Mouse (Mus musculus): ENCODE data around the gene Epp13.
A peak's percentile ranks its signal among the peaks of the same experiment; 100 is the strongest.
"Not testable (repeated sequence)": the region's sequence is repeated elsewhere in the genome, so short reads cannot be mapped to it uniquely, and the experiment has no call there.

The Epp13 gene

DNA sequence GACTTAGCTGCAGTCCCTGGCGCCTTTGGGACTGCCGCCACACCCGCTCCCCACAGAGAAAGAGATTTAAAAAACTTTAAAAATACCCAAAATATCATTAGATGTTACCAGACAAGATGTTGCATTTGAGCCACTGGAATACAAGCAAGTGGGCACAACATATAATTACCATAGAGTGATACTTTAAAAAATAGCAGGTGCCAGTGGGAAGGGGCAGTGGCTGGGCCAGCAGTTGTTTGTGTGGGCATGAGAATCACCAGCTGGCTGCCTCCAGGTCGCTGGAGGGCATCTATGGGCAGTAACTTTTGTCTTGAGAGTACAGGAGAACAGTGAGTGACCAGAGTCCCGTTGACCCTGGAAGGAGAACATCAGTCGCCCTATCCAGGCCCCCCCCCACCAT is at the start of gene Epp13:
TSS of gene Epp13 (plus strand) at position 301 of the 400 bp plus-strand sequence.
- no peak for DNase-seq

DNA sequence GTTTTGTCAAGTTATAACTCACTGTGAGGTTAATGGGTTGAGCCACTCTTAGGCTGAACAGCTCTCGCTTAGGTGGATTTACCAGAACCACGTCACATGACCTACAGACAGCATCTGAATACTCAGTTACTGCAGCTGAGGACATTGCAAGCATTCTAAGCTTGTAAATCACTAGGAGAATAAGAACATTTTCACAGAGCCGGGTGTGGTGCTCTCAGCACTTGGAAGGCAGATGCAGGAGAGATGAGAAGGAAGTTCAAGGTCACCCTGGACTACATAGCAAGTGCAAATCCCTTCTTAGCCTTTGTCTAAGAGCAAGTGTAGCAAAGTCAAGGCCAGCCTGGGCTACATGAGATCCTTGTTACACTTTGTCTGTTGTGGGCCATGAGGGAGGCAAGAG is 48.3 kb upstream of the Epp13 start:
- DNase-seq: no peak

DNA sequence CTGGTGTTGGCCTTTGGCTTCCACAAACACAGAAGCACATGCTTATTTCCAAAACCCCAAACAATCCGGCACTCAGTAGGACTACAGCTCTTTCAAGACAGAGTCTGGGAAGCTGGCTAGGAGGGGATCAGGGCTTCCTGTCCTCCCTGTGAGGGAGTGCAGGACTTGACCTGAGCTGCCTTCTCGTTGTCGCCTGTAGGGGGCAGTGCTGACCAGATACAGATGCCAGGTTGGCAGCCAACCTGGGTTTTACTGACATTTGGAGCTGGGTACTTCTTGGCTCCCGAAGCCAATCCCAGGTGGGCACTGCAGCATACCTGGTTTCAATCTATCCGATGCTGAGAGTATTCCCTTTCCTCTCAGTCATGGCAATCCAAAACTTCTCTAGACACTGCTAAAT is 39.4 kb upstream of the Epp13 start:
- DNase-seq: no peak

DNA sequence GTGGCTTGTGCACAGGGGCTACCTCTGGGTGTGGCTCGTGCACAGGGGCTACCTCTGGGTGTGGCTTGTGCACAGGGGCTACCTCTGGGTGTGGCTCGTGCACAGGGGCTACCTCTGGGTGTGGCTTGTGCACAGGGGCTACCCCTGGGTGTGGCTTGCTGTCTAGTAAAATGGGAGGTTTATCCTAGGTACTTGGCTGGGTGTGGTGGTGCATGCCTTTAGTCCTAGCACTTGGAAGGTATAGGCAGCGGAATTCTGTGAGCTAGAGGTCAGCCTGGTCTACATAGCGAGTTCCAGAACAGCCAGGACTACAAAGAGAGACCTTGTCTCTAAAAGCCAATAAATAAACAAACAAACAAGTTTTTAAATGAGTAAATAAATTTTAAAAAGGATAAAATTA is 37.8 kb upstream of the Epp13 start:
- not testable (repeated sequence) for DNase-seq

DNA sequence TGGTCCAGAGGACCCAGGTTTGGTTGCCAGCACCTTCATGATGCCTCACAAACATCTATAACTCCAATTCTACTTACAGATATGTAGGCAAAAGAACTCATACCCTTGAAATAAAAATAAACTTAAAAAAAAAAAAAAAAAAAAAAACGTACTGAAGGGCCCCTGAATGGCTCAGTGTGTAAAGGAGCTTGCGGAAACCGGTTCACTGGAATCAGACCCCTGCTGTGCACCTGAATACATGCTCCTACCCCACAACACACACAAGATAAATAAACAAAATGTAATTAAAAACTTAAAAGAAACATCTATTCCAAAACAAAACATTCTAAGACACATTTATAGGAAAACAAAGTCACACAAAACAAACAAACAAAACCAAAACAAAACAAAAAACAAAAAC is 32.4 kb upstream of the Epp13 start:
- no peak for DNase-seq

DNA sequence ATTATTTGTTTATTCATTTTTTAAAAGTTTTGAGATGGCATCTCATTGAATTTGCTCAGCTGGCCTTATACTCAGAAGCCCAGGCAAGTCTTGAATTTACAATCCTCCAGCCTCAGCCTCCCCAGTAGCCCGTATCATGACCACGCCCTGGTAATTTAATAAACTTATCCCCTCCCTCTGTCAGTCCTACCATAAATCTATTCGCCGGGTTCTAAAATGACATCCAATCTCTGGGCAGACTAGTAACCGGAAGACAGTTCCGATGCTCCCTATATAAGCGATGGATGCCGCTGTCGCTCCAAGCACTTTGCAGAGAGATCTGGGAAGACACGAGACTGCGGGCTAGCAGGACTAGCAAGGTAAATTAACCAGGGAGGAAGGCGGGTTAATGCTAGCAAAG is 30.5 kb upstream of the Epp13 start, which contains the start of gene Zscan5b:
TSS of gene Zscan5b (plus strand) at position 301 of the 400 bp plus-strand sequence.
- no peak for DNase-seq

DNA sequence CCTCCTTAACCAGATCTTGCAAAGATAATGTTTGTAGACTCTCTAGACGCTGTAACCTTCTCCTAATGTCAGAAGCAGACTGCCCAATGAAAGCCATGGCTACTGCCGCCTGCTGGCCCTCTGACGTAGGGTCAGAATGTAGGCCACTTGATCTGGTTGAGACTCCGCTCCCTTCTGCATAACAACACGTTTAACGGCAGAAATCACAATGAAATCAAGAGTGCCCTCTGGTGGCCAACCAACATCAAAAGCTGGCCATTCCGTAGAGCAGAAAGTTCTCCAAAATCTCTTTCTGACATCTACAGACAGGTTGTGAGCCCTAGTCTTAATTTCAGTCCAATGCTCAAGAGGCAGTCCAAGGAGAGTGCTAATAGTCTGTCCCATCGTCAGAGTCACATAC is 24.0 kb upstream of the Epp13 start:
- peak; percentile 10 for DNase-seq

DNA sequence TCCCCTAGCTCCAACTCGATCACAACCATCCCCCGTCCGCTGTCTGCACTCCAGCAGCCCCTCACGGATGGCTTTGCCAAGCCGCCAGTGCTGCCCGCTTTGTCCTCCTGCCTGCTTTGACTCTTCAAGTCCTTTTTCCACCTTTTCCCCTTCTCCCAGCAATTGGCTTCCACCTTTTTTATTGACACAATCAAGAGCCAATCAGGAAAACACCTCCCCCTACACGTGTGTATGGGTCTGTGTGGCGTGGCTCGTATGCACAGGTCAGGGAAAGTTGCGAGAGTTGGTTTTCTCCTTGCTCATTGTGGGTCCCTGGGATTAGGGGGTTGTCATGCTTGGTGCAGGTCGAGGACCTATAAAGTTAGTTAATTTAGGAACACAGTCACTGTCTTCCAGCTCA is 12.7 kb upstream of the Epp13 start:
- no peak for DNase-seq

DNA sequence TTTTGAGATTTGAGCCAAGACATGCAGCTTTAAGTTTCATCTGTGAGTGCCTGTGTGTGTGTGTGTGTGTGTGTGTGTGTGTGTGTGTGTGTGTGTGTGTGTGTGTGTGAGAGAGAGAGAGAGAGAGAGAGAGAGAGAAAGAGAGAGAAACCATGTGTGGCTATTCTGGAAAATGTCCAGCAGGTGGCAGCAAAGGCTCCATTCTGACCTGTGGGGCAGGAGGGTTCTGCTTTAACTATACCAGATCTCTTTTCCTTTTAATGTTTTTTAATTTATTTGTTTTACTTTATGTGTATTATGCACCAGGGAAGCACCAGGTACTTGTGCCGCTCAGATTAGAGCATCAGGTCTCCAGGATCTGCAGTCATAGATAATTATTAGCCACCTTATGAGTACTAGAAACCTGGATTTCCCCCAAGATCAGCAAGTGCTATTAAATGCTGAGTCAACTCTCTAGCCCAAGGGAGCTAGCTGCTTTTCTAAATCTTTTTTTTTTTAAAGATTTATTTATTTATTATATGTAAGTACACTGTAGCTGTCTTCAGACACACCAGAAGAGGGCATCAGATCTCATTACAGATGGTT is 11.6 kb upstream of the Epp13 start:
- peak; percentile 13 for DNase-seq

DNA sequence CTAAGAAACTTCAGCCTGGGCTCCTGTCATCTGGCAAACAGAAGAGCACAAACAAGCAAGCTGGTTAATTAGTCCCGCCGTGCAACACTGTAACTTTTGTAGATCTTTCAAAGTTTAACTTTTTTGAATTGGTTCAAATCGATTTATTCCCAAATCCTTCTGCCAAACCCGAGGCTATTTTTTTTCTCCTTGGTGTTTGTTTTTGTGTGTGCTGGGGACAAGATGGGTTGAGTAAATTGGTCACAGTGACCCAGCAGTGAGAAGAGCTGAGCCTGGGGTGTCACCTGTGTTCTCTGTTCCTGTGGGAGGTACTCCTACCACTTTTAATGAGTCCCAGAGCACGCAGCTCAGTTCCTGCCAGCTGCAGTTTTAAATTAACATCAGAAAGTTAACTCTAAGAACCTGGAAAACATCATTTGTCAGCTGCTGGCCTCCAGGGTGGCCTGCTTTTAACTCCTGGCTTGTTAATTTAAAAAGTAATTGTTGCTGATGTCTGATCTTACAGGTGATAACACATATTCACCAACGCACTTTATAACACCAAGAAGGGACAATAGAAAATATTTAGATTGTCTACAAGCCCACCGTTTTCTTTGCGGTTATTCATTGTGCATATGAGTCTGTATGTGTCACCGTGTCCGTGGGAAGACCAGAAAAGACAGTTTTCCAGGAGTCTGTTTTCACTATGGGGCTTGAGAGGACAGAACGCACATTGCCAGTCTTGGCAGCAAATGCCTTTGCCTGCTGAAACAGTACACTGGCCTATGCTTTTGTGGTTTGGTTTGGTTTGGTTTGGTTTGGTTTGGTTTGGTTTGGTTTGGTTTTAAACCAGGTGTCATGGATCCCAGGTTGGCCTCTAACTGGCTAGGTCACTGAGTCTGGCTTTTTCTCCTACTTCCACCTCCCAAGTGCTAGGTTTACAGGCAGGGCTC is 7.9 kb upstream of the Epp13 start:
- DNase-seq: no peak

DNA sequence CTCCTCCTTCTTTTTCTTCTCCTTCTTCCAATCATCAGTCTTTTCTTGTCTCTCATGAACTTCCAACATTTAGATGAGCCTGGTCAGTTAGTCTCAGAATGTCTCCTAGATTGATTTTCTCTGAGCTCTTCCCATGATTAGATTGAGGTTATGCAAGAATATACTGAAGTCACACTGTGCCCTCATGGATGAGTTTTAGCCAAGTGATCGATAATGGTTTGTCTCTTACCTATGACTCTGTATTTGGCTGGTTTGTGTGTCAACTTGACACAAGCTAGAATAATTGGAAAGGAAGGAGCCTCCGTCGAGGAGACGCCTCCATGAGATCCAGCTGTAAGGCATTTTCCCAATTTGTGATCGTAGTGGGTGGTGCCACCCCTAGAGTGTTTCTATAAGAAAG is 1.9 kb downstream of the Epp13 start:
- no peak for DNase-seq

DNA sequence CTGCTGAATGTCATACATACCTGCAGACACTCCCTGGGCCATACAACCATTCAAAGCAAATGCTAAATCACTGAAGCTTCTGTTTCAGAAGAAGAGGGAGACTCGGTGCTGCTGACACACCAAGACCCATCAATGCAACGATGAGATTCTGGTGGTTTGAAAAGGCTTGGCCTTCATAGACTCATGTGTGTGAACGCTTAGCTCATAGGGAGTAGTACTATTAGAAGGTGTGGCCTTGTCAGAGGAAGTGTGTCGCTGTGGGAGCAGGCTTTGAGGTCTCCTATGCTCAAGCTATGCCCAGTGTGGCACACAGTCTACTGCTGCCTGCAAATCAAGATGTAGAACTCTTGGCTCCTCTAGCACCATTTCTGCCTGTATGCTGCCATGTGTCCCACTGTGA is 4.9 kb downstream of the Epp13 start:
- no peak for DNase-seq

DNA sequence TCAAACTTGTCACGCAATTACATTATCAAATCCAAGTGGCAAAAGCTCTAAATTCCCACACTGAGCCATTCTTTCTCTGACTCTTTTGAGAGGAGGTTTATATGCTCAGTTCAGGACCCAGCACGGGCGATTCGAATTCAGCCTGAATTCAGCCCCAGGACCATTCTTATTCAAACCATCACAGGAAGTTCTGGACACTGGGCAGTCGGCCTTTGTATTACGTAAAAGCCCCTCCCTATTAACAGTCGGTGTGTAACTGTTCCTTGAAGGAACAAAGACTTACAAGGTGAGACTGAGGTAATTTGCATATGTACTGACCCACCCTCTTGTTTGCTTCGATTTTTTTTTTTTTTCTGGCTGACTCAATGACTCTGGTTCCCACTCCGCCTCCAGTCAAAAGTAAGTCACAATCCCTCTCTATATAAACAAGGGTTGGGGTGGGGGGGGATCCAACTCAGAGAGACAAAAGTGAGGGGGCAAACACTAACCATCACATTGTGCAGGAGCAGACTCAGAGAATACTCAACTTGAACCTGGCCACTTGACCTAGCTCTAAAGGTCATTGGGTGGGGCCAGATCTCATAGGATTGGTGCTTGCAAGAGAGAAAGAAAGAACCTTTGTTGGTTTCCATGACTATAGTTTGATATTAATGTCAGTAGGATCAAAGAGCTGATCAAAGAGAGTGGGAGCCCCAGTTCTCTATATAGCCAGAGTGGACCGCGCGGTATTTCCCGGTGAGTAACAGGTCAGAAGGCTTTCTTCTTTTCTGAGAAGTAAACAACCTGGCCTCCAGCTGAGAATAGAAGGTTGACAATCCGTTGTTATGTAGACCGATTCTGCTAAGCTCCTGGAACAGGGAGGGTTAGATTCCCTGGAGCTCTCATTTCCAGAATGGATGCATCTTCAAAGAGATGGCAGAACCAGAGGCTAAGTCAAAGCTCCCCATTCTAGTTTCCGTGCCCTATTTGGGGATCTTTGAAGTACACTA is 6.0 kb downstream of the Epp13 start:
- DNase-seq: no peak

DNA sequence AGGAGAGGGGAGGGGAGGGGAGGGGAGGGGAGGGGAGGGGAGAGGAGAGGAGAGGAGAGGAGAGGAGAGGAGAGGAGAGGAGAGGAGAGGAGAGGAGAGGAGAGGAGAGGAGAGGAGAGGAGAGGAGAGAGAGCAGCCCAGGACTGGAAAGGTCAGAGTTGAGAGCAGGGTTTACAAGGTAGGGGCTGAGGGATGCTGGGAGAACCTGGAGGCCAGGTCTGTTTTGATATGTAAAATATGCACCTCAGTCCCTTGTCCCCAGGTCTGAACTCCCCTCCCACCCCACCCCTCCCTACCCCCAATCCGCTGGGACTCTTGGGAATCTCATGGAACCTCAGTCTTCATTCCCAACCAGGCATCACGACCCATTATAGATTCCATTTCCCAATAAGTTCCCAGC is 7.5 kb downstream of the Epp13 start:
- DNase-seq: not testable (repeated sequence)

DNA sequence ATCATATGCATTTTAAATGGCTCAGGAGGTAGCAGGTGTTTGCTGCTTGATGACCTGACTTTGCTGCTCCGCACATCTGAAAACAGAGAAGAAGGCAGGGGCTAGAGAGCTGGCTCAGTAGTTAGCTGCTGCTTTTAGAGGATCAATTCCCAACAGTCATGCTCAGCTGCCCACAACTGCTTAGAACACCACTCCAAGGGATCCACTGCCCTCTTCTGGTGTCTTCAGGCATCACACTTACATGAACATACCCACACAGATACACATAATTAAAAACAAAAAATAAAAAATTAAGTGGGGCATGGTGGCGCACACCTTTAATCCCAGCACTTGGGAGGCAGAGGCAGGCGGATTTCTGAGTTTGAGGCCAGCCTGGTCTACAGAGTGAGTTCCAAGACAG is 9.6 kb downstream of the Epp13 start:
- DNase-seq: no peak

DNA sequence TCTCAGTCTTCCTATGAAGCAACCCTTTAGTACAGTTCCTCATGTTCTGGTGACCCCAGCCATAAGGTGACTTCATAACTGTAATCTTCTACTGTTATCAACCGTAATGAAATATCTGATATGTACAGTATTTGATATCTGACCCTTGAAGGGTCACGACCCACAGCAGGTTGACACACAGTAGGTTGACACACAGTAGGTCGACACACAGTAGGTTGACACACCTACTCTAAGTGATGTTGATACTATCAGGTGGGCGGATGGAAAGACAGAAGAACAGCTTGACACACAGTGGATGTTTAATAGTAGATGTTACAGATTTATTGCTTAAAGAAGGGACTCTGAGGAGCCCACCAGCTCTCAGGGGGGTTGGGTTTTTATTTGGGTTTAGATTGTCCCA is 10.5 kb downstream of the Epp13 start:
- no peak for DNase-seq

DNA sequence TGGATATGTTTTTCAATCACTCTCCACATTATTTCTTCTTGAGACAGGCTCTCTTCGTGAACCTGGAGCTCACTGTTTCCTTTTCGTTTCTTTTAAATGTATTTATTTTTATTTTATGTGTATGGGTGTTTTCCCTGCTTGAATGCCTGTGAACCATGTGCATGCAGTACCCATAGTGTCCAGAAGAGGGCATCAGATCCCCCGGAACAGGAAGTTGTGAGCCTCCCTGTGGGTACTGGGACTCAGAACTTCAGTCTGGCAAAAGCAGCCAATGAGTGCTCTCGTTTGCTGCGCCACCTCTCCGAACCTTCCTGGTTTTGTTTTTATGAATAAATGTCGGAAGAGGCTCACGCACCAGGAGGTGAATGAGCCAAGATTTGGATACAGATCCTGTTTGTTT is 13.2 kb downstream of the Epp13 start:
- no peak for DNase-seq

DNA sequence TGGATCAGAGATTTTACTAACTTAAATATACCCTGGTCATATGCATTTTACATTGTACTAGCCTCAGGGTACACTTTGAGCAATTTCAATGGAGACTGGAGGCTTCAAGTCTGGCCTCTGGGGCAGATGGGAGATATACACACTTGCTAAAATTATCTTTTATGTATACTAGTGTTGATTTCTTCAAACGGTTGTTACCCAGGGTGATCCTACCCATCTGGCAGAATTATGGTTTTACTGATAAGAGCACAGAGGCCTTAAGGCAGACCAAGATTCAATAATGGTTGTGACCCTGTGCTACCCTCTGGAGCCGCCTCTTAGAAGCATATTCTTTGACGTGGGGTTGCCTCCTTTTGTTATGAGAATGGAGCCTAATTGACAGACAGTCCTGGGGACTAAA is 25.4 kb downstream of the Epp13 start:
- no peak for DNase-seq

DNA sequence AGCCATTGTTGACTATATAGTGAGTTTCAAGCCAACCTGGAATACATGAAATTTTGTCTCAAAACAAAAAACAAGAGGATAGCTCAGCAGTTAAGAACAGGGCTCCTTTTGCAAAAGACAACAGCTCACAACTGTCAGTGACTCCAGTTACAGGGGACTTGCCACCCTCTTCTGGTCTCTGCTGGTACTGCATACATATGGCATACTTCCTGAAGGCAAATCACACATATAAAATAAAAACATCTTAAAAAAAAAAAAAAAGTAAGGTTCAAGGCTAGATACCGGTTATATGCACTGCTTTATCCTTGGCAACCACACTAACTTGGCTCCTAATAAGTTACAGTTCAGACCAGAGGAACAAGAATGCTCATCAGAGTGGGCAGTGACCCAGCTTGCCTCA is 30.2 kb downstream of the Epp13 start:
- DNase-seq: peak; percentile 72

DNA sequence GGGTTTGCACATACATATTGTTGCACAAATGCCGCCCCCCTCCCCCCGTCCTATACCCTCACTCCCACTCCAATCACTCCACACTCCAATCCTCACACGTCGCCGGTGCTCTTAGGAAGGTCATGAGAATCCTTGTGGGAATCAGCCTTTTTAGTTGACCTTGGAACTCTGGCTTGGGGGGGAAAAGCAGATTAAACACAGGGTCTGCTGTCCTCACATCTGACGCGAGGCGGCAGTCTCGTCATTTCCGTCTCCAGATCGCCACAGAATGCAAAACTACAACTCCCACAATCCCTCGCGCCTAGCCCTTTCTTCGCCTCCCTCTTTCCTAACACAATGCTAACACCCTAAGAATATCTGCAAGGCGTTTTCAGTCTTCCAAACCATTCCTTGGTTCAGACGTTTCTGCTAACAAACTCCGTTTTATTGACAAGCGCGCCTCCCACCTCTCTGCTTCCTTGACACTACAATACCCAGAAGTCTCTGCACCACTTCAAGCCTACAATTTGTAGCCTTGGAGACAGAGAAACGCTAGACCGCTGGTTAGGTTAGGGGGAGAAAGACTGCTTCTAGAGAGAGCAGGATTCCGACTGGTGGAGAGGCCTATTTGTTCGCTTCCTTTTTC is 31.1 kb downstream of the Epp13 start:
- DNase-seq: peak; percentile 88

DNA sequence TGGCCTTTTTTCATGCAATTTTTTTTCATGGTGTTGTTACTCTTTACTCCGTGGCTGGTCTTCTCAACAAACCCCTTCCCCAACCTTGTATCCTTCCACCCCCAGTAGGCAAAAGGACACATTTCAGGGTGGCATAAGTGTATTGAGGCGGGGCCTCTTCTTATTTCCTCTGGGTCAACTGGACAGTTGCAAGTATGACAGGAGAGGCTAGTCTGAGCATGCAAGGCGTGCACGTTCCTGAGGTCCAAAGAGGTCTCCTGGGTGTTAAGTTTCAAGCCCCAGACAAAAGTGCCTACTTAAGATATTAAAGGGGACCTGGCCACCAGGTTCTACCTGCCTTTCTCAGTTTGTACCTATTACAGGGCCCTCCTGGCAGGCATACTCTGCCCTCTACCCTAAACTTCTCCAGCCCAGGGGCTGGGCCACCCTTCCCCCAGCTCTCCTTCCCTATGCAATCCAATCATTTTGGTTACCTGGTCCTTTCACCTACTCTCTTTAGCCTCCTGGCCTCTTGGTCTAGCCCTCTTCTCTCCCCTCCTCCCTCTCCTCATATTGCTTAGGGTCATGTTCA is 32.0 kb downstream of the Epp13 start:
- no peak for DNase-seq

DNA sequence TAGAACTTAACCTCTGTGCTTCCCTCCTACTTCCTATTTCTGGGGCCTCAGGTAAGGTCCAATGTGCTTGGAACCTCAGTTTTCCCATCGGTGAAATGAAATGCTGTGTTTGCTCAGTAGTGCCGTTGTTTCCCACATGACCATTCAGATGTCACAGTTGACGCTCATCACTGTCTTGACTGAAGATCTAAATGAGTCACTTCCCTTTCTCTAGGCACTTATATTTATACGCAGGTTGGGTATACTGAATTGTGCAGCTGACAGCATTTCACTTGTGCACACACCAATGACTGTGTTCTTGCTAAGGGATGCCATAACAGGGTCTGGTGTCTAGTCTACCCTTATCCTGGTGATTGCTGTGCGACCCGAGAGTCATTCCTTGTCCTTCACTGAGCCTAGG is 32.9 kb downstream of the Epp13 start:
- DNase-seq: no peak
